Mouse (Mus musculus) neural tube, embryonic 15.5 days (tissue): ENCODE measurements around the gene Ppp1r15b. TPM values are rescaled to one million over a fixed set of nuclear protein-coding genes. Genes with fewer than 3 reads are reported as not detected.
A peak's percentile ranks its signal among the peaks of the same experiment; 100 is the strongest.

Source experiments
- ATAC-seq: fragments of 200-750 bp; cut with Nextera tagmentation; 2 replicates; pipeline ENCODE4 v1.8.0; 2017; ENCODE audit warnings: mild to moderate bottlenecking, moderate TSS enrichment, moderate library complexity; ENCODE audit not compliant: low FRiP score
- H3K27ac ChIP-seq: fragments of 300-500 bp; sonication (generic); replicated peaks from 2 replicates; pipeline ENCODE4 v1.5.1; 2015; ENCODE audit warnings: mild to moderate bottlenecking, inconsistent platforms
- H3K27me3 ChIP-seq: fragments of 300-500 bp; sonication (generic); replicated peaks from 2 replicates; pipeline ENCODE4 v1.6.1; 2015; ENCODE audit warnings: inconsistent platforms
- H3K36me3 ChIP-seq: fragments of 300-500 bp; sonication (generic); 2 replicates; pipeline ENCODE4 v1.6.1; 2015; ENCODE audit warnings: inconsistent platforms
- H3K4me1 ChIP-seq: fragments of 300-500 bp; sonication (generic); 2 replicates; pipeline ENCODE4 v1.6.1; 2015; ENCODE audit warnings: inconsistent platforms
- H3K4me2 ChIP-seq: fragments of 300-500 bp; sonication (generic); 2 replicates; pipeline ENCODE4 v1.6.1; 2015; ENCODE audit warnings: inconsistent platforms, mild to moderate bottlenecking, moderate library complexity
- H3K4me3 ChIP-seq: fragments of 300-500 bp; sonication (generic); replicated peaks from 2 replicates; pipeline ENCODE4 v1.5.1; 2015; ENCODE audit warnings: mild to moderate bottlenecking, inconsistent platforms
- H3K9ac ChIP-seq: fragments of 300-500 bp; sonication (generic); replicated peaks from 2 replicates; pipeline ENCODE4 v1.6.1; 2015; ENCODE audit warnings: mild to moderate bottlenecking, inconsistent platforms
- H3K9me3 ChIP-seq: fragments of 300-500 bp; sonication (generic); replicated peaks from 2 replicates; pipeline ENCODE4 v1.6.1; 2016; ENCODE audit warnings: inconsistent platforms
- WGBS: fragments of 180-500 bp; shearing (Covaris S2); methylation state at CpG from one replicate; pipeline ENCODE4 v1.1.7; 2015; ENCODE audit warnings: mixed read lengths; 5-methylcytosine and 5-hydroxymethylcytosine counted together
- polyA plus RNA-seq: library from polyadenylated mRNA; unstranded; fragments of >200 nt; fragmentation: Nextera tagmentation; extraction: Ambion mirVana; gene quantifications from 2 replicates; pipeline ENCODE4 v1.2.1, GENCODE M21; 2015

Gene Ppp1r15b
- polyA plus RNA-seq: 23.4 and 25.4 TPM in 2 replicates

DNA sequence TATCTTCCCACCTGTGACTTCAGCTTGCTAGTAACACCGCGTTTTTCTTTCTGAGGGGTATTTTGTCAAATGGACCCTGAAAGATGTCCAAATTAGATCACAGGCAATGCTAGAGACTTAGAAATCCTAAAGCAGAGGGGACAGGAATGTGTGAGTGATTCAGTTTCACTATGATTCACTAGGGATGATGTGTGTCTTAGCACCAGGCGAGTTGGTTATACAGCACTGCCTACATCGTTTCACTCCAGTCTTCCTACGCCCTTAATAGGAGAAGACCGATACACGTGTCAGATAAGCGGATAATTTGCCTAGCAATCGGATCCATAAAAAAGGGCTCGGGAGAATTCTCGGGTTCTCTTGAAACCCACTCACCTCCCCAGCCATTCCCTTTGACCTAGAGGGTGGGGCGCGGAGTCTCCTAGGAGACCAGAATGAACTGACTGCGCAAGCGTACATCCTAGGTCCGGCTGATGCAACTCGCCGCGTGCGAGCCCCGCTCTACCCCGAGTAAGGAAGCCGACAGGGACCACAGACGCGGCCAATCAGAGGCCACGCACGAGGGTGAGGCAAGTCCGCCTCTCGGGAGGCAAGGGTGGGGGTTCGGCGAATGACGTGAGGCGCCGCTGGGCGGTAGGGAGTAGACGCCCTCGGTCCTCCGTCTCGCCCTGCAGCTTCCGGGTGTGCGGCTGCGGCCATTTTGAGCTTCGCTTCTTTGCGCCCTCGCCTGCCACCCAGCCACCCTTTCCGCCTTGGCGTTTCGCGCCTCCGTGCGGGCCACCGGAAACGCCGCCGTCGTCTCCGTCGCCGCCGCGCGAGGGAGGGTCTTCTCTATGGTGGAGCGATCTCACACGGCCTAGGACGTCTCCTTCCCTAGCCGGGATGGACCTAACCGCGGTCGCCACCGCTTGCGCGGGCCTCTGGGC, at the start of gene Ppp1r15b:
Ppp1r15b (plus strand) TSS at position 506 of the 923 bp plus-strand sequence.
- peak; percentile 99 for ATAC-seq
- Histone ChIP-seq H3K9me3 (no peaks in the 10 kb centered on the region), H3K9ac (peak within 1 kb of the TSS; percentile 97), H3K4me3 (peak within 1 kb of the TSS; percentile 80), H3K36me3 (no peaks in the 10 kb centered on the region), H3K4me2 (peak within 1 kb of the TSS; percentile 98), H3K27ac (peak within 1 kb of the TSS; percentile 98), H3K27me3 (no peaks in the 10 kb centered on the region), H3K4me1 (peaks cover 51% of the 10 kb centered on the region)
- WGBS: 1% methylated on average over 72 of the region's 72 CpGs

DNA sequence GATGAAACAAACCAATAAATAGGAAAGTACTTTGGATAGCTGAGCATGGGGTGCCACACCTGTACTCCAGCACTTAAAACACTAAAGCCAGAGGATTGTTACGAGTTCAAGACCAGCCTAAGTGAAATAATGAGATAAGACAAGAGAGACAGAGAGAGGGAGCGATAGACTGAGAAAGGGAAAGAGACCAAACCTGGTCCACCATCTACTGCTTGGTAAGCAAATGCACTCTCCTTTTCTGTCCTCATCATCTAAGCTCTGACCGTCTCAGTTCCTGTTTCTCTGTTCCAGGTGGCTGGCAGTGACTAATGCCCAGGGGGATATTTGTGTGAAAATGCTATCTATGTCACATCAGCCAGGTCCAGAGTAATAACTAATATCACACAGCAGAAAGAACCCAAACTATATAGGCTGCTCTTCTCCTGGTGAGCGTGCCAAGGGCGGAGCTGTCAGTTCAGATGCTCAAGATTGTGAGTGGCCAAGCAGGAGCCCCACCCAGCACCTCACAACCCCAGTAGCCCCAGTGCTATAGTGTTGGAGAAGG, 47.9 kb upstream of the Ppp1r15b start:
- Histone ChIP-seq H3K9ac (no peak overlapping the region), H3K4me1 (peaks cover 13% of the 10 kb centered on the region), H3K27me3 (no peaks in the 10 kb centered on the region), H3K4me2 (no peak overlapping the region), H3K27ac (no peak overlapping the region), H3K36me3 (peaks cover 49% of the 10 kb centered on the region), H3K9me3 (no peaks in the 10 kb centered on the region), H3K4me3 (no peak overlapping the region)
- no peak for ATAC-seq
- 89% methylated on average over 5 of the region's 5 CpGs for WGBS

DNA sequence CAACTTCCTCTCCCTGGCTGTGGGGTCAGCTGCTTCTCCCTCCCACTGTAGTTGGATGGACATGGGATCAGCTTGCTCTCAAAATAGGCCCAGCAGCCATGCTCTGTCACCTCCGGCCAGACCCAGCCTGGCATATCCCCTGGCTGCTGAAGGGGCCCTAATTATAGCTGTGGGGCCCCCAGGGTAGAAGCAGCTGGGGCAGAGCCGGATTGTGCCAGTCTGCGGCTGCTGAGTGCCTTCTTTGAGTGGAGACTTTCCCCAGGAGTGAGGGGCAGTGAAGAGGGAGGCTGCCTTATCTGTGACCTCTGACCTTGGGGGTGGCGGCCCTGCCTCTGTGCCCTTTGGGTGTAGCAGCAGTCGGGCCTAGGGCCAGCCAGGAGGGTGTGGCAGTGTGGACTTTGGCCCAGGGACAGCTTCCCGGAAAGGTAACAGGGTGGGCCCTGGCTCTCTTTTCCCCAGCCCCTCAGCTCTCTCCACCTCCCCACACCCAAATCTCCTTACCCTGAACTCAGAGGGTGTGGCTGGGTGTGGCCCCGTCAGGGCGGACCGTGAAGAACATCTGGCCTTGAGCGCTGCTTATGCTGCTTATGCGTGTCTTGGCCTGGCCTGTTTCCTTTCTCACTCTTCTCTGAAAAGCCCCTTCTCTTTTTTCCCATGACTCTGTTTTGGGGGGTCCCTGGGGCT, 46.9 kb upstream of the Ppp1r15b start:
- no peaks in the 10 kb centered on the region for H3K9me3 ChIP-seq
- no peak overlapping the region for H3K4me3 ChIP-seq
- no peak for ATAC-seq
- H3K4me1 ChIP-seq: peaks cover 13% of the 10 kb centered on the region
- 78% methylated on average over 11 of the region's 11 CpGs for WGBS
- peaks cover 50% of the 10 kb centered on the region for H3K36me3 ChIP-seq
- no peak overlapping the region for H3K4me2 ChIP-seq
- H3K9ac ChIP-seq: no peak overlapping the region
- no peaks in the 10 kb centered on the region for H3K27me3 ChIP-seq
- H3K27ac ChIP-seq: no peak overlapping the region

DNA sequence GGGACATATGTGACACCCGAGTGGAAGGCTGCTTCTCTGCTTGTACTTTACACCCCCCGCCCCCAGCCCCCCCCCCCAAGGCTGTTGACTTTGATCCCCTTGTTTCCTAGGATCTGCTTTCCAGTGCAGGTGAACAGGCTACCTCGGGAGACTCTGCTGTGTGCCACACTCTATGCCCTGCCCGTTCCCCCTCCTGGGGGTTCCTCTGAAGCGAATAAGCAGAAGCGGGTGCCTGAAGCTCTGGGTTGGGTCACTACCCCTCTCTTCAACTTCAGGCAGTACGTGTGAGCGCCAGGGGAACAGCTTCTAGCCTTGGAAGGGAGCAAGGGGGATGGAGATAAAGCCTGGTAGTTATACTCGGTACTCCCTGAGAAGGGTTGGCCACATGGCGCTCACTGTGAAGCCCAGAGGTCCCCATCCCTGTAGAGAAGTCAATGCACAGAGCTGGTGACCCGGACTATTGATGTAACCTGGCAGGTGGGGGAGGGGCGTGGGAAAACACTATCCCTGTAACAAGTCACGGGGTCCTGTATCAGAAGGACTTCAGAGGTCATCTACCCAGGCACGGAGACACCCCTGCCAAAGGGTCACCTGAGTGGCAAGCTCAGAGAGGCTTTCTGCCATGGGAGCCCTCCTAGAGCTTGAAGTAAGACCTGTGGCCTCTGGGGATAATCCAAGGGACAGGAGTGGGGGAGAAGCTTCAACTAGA, 46.1 kb upstream of the Ppp1r15b start:
- no peak overlapping the region for H3K4me2 ChIP-seq

DNA sequence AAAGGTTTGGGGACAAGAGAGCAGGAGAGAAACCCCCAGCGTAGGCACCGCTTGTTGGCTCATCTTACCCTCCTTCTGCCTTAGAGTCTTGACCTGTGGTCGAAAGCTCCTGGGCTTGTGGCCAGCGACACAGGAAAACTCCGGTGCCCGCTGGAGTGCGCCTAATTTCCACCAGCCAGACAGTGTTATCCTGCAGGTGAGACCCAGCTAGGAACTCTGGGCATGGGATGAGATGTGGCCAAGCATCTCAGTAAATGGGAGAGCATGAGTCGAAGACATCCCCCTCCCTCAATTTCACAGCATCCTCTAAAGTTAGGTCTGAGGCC, 45.6 kb upstream of the Ppp1r15b start:
- H3K36me3 ChIP-seq: peaks cover 53% of the 10 kb centered on the region
- H3K27me3 ChIP-seq: no peaks in the 10 kb centered on the region
- 95% methylated on average over 8 of the region's 8 CpGs for WGBS
- H3K9me3 ChIP-seq: no peaks in the 10 kb centered on the region
- H3K9ac ChIP-seq: no peak overlapping the region
- H3K4me3 ChIP-seq: no peak overlapping the region
- no peak overlapping the region for H3K4me2 ChIP-seq
- no peak overlapping the region for H3K27ac ChIP-seq
- ATAC-seq: no peak
- 0 out of 2 replicates have a peak, but pooled peaks cover 4% of the 10 kb centered on the region for H3K4me1 ChIP-seq

More for the DNA sequence above, 46.1 kb upstream of the Ppp1r15b start:
- peaks cover 8% of the 10 kb centered on the region for H3K4me1 ChIP-seq
- no peaks in the 10 kb centered on the region for H3K27me3 ChIP-seq
- H3K36me3 ChIP-seq: peaks cover 50% of the 10 kb centered on the region
- H3K9ac ChIP-seq: no peak overlapping the region
- 82% methylated on average over 14 of the region's 14 CpGs for WGBS
- H3K27ac ChIP-seq: no peak overlapping the region
- H3K9me3 ChIP-seq: no peaks in the 10 kb centered on the region
- no peak for ATAC-seq
- no peak overlapping the region for H3K4me3 ChIP-seq

DNA sequence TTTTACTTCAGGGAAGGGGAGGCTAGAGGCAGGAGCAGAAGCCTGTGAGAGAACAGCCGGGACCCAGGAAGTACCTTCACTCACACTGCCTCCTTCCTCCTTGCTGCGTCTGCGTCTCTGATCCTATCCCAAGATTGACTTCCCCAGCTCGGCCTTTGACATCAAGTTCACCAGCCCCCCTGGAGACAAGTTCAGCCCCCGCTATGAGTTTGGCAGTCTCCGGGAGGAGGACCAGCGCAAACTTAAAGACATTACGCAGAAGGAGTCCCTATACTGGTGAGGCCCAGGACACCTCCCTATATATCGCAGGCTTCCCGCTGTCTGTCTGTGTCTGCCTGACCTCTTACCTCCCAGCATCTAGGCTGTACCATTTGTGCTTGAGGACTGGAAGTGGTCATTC, 44.1 kb upstream of the Ppp1r15b start:
- Histone ChIP-seq H3K4me3 (no peak overlapping the region), H3K4me1 (0 out of 2 replicates have a peak, but pooled peaks cover 4% of the 10 kb centered on the region), H3K4me2 (no peak overlapping the region), H3K9me3 (no peaks in the 10 kb centered on the region), H3K27ac (no peak overlapping the region), H3K27me3 (no peaks in the 10 kb centered on the region), H3K36me3 (peaks cover 63% of the 10 kb centered on the region), H3K9ac (no peak overlapping the region)
- ATAC-seq: no peak
- WGBS: 88% methylated on average over 10 of the region's 10 CpGs

DNA sequence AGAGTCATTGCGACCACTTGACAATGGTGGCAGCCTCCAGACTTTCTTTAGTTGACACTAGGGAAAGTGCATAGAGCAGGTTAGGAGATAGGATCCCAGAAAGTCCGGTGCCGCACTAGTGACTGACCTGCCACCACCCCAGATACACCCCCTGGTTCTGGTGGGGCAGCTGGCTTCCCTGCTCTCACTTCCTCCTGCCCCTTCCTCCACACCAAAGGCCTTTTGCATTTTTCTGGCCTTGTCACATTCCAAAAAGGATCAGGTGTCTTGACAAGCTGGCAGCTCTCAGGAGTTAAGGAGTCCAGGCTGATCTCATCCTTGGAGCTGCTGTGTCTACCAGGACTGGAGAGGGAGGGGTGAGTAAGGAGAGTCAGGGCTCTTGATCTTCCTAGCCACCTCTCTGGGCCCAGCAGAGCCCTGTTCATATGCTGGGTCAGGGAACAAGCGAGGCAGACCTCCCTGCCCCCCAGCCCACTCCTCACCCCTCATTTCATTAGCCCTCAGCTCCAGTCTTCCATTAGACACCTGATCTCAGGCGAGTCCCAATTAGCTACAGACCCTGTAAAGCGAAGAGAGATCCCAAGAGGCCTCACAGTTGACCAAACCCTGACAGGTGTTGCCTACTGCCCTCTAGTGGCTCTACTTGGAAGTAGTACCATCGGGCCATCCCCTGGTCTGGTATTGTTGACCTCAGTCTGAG, 43.6 kb upstream of the Ppp1r15b start:
- Histone ChIP-seq H3K27ac (no peak overlapping the region), H3K4me1 (0 out of 2 replicates have a peak, but pooled peaks cover 4% of the 10 kb centered on the region), H3K27me3 (no peaks in the 10 kb centered on the region), H3K9me3 (no peaks in the 10 kb centered on the region), H3K4me2 (no peak overlapping the region), H3K9ac (no peak overlapping the region), H3K4me3 (no peak overlapping the region), H3K36me3 (peaks cover 63% of the 10 kb centered on the region)
- 47% methylated on average over 7 of the region's 7 CpGs for WGBS
- ATAC-seq: peak; percentile 47; the same call in 1 of the 2 replicates

DNA sequence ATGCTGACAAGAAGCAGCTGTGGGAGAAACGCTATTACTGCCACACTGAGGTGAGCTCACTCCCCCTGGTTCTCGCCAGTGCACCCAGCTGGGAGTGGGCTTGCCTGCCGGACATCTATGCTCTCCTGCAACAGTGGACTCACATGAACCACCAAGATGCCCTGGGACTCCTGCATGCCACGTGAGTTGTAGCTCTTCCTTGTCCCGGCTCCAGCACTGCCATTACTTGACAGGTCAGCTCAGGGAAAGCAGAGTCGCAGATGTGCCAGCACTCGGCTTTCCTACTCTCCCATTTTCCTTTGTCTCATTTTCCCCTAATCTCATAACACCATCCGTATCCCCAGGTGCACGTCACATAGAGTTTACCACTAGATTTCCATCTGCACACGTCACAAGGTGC, 42.7 kb upstream of the Ppp1r15b start:
- 84% methylated on average over 10 of the region's 10 CpGs for WGBS
- no peak for ATAC-seq

DNA sequence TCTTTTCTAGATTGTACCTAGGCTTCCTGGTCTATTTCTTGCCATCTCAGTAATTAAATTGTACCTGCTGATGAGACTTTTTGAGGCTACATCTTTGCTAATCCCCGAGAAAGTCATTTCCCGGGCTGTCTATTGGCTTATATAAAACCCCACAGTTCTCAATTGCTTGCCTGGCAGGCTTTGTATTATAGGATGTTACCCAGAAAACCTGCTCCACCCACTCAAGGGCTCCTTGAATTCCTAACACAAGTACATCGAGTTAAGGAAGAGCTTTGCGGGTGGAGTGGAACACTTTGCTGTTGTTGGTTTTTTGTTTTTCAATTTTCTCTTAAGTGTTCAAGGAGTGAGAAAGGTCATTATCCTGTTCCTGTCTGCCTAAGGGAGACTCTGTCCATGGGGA, 41.5 kb upstream of the Ppp1r15b start:
- Histone ChIP-seq H3K4me3 (no peak overlapping the region), H3K4me1 (0 out of 2 replicates have a peak, but pooled peaks cover 4% of the 10 kb centered on the region), H3K27ac (no peak overlapping the region), H3K36me3 (peaks cover 62% of the 10 kb centered on the region), H3K9ac (no peak overlapping the region), H3K9me3 (no peaks in the 10 kb centered on the region), H3K27me3 (no peaks in the 10 kb centered on the region), H3K4me2 (no peak overlapping the region)
- WGBS: 92% methylated on average over 4 of the region's 4 CpGs
- ATAC-seq: no peak

More for the DNA sequence above, 42.7 kb upstream of the Ppp1r15b start:
- peaks cover 60% of the 10 kb centered on the region for H3K36me3 ChIP-seq
- H3K4me1 ChIP-seq: 0 out of 2 replicates have a peak, but pooled peaks cover 4% of the 10 kb centered on the region
- no peaks in the 10 kb centered on the region for H3K27me3 ChIP-seq
- no peak overlapping the region for H3K9ac ChIP-seq
- H3K4me2 ChIP-seq: no peak overlapping the region
- no peaks in the 10 kb centered on the region for H3K9me3 ChIP-seq
- no peak overlapping the region for H3K27ac ChIP-seq
- no peak overlapping the region for H3K4me3 ChIP-seq

DNA sequence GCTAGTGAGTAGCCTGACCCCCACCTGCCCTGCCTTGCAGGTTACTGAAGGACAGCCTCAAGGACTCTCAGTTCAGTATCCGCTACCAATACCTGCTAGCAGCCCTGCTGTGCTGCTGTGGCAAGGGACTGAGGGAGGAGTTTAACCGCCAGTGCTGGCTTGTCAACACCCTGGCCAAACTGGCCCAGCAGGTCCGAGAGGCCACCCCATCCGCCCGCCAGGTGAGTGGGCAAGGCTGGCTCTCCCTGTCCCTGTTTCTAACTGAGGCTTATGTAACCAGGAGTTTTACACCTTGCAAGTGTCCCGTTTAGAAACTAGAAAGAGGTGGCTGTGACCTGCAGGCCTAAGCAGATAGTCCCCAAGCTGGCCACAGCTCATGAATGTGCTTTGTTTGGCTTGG, 40.3 kb upstream of the Ppp1r15b start:
- ATAC-seq: no peak
- Histone ChIP-seq H3K4me1 (0 out of 2 replicates have a peak, but pooled peaks cover 4% of the 10 kb centered on the region), H3K27ac (no peak overlapping the region), H3K9ac (no peak overlapping the region), H3K36me3 (peaks cover 71% of the 10 kb centered on the region), H3K4me2 (no peak overlapping the region), H3K9me3 (no peaks in the 10 kb centered on the region), H3K4me3 (no peak overlapping the region), H3K27me3 (no peaks in the 10 kb centered on the region)
- 88% methylated on average over 6 of the region's 6 CpGs for WGBS

DNA sequence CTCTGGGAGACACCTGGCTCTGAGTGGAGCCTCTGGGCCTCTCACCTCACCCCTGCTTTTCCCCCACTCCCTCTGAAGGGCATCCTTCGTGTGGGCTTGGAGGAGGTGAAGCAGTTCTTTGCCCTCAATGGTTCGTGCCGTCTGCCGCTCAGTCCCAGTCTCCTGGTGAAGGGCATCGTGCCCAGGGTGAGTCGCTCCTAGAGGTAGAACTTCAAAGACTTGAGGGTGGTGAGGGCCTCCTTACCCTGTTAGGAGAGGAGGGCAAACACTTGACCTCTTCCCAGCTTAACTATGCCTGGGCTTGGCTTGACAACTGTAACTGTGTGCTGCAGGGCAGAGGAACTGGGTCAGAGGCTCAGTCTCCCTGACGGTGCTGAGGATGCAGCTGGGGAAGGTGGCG, 39.5 kb upstream of the Ppp1r15b start:
- H3K9me3 ChIP-seq: no peaks in the 10 kb centered on the region
- H3K4me2 ChIP-seq: no peak overlapping the region
- H3K27ac ChIP-seq: no peak overlapping the region
- 0 out of 2 replicates have a peak, but pooled peaks cover 4% of the 10 kb centered on the region for H3K4me1 ChIP-seq
- H3K27me3 ChIP-seq: no peaks in the 10 kb centered on the region
- H3K9ac ChIP-seq: no peak overlapping the region
- ATAC-seq: no peak
- H3K4me3 ChIP-seq: no peak overlapping the region
- 94% methylated on average over 8 of the region's 8 CpGs for WGBS
- H3K36me3 ChIP-seq: peaks cover 76% of the 10 kb centered on the region
